ENCODE assay signal across 22 mouse cellular contexts in the genomic region with DNA sequence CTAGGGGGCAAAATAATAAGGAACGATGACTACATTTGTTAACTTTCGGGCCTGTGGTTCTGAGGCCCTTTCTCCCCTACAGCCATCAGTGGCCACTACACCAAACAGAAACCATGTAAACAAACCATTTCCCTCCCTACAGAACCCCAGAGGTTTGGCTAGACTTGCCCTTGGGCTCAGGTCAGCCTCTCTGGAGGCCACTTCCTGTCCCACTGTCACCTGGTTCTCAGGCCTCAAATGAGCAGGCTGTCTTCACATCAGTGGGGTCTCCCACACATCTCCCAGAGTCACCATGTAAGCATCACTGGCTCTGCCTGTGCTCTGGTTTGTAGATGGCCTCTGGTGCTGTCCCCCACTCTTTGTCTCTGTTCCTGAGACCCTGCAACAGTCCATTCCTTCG.
"Had no signal": no experiment of that assay in that cellular context is flagged by ENCODE, and none has a peak within 500 bp of the region (broad histone marks: within the 10 kb centered on the region; RNA-seq: fewer than 3 reads in every experiment).

No protein-coding gene starts in this region.

- DNase-seq: kidney, adult 2 months; kidney, postnatal 25 days; layer of hippocampus, postnatal 36 days; left cerebral cortex, postnatal 4 days; liver; lung, adult 18-20 months; lung, postnatal 10 days; lung, postnatal 36 days; thymus, postnatal 25 days had no signal

- H3K36me3 ChIP-seq: limb, embryonic 13.5 days; liver, embryonic 12.5 days; liver, embryonic 15.5 days; lung, embryonic 15.5 days; midbrain, embryonic 10.5 days; midbrain, embryonic 13.5 days; neural tube, embryonic 13.5 days; stomach, embryonic 15.5 days had no signal

- H3K27ac ChIP-seq: kidney, postnatal 0 days; layer of hippocampus, adult 2 months; limb, embryonic 13.5 days; liver, embryonic 12.5 days; liver, embryonic 15.5 days; lung, embryonic 15.5 days; midbrain, embryonic 10.5 days; midbrain, embryonic 13.5 days; neural tube, embryonic 13.5 days; stomach, embryonic 15.5 days had no signal

- H3K27me3 ChIP-seq: limb, embryonic 13.5 days; liver, embryonic 12.5 days; liver, embryonic 15.5 days; lung, embryonic 15.5 days; midbrain, embryonic 13.5 days; neural tube, embryonic 13.5 days; stomach, embryonic 15.5 days had no signal

- H3K9ac ChIP-seq: limb, embryonic 13.5 days; liver, embryonic 12.5 days; liver, embryonic 15.5 days; lung, embryonic 15.5 days; midbrain, embryonic 13.5 days; neural tube, embryonic 13.5 days; stomach, embryonic 15.5 days had no signal

- ATAC-seq: liver, embryonic 12.5 days; midbrain, embryonic 13.5 days; midbrain, embryonic 16.5 days had no signal

- H3K9me3 ChIP-seq: limb, embryonic 13.5 days; liver, embryonic 12.5 days; liver, embryonic 15.5 days; lung, embryonic 15.5 days; megakaryocyte, embryonic 14.5 days; midbrain, embryonic 10.5 days; midbrain, embryonic 13.5 days; neural tube, embryonic 13.5 days; stomach, embryonic 15.5 days had no signal

- H3K4me3 ChIP-seq: layer of hippocampus, adult 2 months; limb, embryonic 13.5 days; liver, embryonic 12.5 days; liver, embryonic 15.5 days; lung, embryonic 15.5 days; megakaryocyte, embryonic 14.5 days; midbrain, embryonic 10.5 days; midbrain, embryonic 13.5 days; myocyte; neural tube, embryonic 13.5 days; stomach, embryonic 15.5 days had no signal

- H3K4me1 ChIP-seq: liver, embryonic 12.5 days; liver, embryonic 15.5 days; lung, embryonic 15.5 days; midbrain, embryonic 10.5 days; midbrain, embryonic 13.5 days; neural tube, embryonic 13.5 days; stomach, embryonic 15.5 days had no signal

- H3K4me2 ChIP-seq: limb, embryonic 13.5 days; liver, embryonic 12.5 days; liver, embryonic 15.5 days; lung, embryonic 15.5 days; midbrain, embryonic 13.5 days; neural tube, embryonic 13.5 days; stomach, embryonic 15.5 days had no signal
